Mouse (Mus musculus): Measurements from ENCODE around the gene Gm20517. TPM values are rescaled to one million over a fixed set of nuclear protein-coding genes. Genes with fewer than 3 reads are reported as not detected.
"Not testable (repeated sequence)": the region's sequence is repeated elsewhere in the genome, so short reads cannot be mapped to it uniquely, and the experiment has no call there.

Gm20517 gene
- polyA plus RNA-seq, 2 experiments = 0.86 TPM

GRCm38 (mm10) chr17:47622912-47623554 lies 11.6 kb downstream of the Gm20517 start:
- 92% methylated on average over 14 of the region's 14 CpGs for WGBS (ENCODE audit: insufficient replicate concordance)
- TF ChIP-seq EP300 (IDR thresholded peaks at IDR 0.05; ENCODE audit: low read depth) (no peak), CTCF (IDR thresholded peaks at IDR 0.05; ENCODE audit: low read depth) (no peak)
- no peaks in the 10 kb centered on the region for H3K9me3 ChIP-seq (ENCODE audit: control insufficient read depth, low read length)
- no peaks in the 10 kb centered on the region for H3K27me3 ChIP-seq (ENCODE audit: control insufficient read depth, insufficient read depth, low read length)
- peaks cover 59% of the 10 kb centered on the region for H3K36me3 ChIP-seq (replicated peaks; ENCODE audit: control insufficient read depth, insufficient read depth, low read depth)
- no peak overlapping the region for H3K4me3 ChIP-seq (ENCODE audit: insufficient read depth in 1 of 2, low read depth in 2 of 2, low read length in 2 of 2)
- DNase-seq (ENCODE audit: low read depth in 3 of 3, low spot score in 3 of 3) (no peak), ATAC-seq (ENCODE audit: insufficient read depth) (no peak)
- H3K4me1 ChIP-seq (replicated peaks; ENCODE audit: control insufficient read depth in 2 of 2, insufficient read depth in 2 of 2, low read length in 1 of 2) = peaks cover 7 to 15% of the 10 kb centered on the region in 2 experiments
- H3K9ac ChIP-seq (replicated peaks) = no peak overlapping the region
- H3K4me2 ChIP-seq (ENCODE audit: low read depth) = no peak overlapping the region
- no peak overlapping the region for H3K27ac ChIP-seq

- WGBS (ENCODE audit: insufficient replicate concordance) = 92% methylated on average over 5 of the region's 5 CpGs
- H3K27ac ChIP-seq; H3K4me3 ChIP-seq (ENCODE audit: insufficient read depth in 1 of 2, low read depth in 2 of 2, low read length in 2 of 2); H3K4me1 ChIP-seq (replicated peaks; ENCODE audit: control insufficient read depth in 2 of 2, insufficient read depth in 2 of 2, low read length in 1 of 2); H3K9me3 ChIP-seq (ENCODE audit: control insufficient read depth, low read length); H3K4me2 ChIP-seq (ENCODE audit: low read depth); H3K9ac ChIP-seq (replicated peaks); ATAC-seq (ENCODE audit: insufficient read depth); DNase-seq (ENCODE audit: low read depth in 3 of 3, low spot score in 3 of 3); H3K27me3 ChIP-seq (ENCODE audit: control insufficient read depth, insufficient read depth, low read length): not testable (repeated sequence)
- peaks cover 59% of the 10 kb centered on the region for H3K36me3 ChIP-seq (replicated peaks; ENCODE audit: control insufficient read depth, insufficient read depth, low read depth)
- TF ChIP-seq CTCF (IDR thresholded peaks at IDR 0.05; ENCODE audit: low read depth) = 0 out of 2 replicates have a peak, but pooled peaks have one; percentile 18
Observed at GRCm38 (mm10) chr17:47624572-47624971, 13.2 kb downstream of the Gm20517 start.

- Histone ChIP-seq H3K9ac (replicated peaks) (no peak overlapping the region; the same call in 1 of the 2 replicates), H3K4me3 (ENCODE audit: insufficient read depth in 1 of 2, low read depth in 2 of 2, low read length in 2 of 2) (no peak overlapping the region), H3K9me3 (ENCODE audit: control insufficient read depth, low read length) (no peaks in the 10 kb centered on the region), H3K27ac (no peak overlapping the region), H3K4me2 (ENCODE audit: low read depth) (no peak overlapping the region), H3K27me3 (ENCODE audit: control insufficient read depth, insufficient read depth, low read length) (no peaks in the 10 kb centered on the region), H3K4me1 (replicated peaks; ENCODE audit: control insufficient read depth in 2 of 2, insufficient read depth in 2 of 2, low read length in 1 of 2) (peaks cover 3 to 7% of the 10 kb centered on the region in 2 experiments; a peak in 2 of 4 replicates), H3K36me3 (replicated peaks; ENCODE audit: control insufficient read depth, insufficient read depth, low read depth) (peaks cover 54% of the 10 kb centered on the region)
- TF ChIP-seq EP300 (IDR thresholded peaks at IDR 0.05; ENCODE audit: low read depth) (no peak), CTCF (IDR thresholded peaks at IDR 0.05; ENCODE audit: low read depth) (no peak)
- ATAC-seq (ENCODE audit: insufficient read depth) (no peak), DNase-seq (ENCODE audit: low read depth in 3 of 3, low spot score in 3 of 3) (no peak)
- 97% methylated on average over 2 of the region's 2 CpGs for WGBS (ENCODE audit: insufficient replicate concordance)
Observed at GRCm38 (mm10) chr17:47625088-47625487, 13.7 kb downstream of the Gm20517 start.

- H3K4me1 ChIP-seq (replicated peaks; ENCODE audit: control insufficient read depth in 2 of 2, insufficient read depth in 2 of 2, low read length in 1 of 2) = peaks cover 5 to 15% of the 10 kb centered on the region in 2 experiments
- H3K4me2 ChIP-seq (ENCODE audit: low read depth) = no peak overlapping the region
- H3K36me3 ChIP-seq (replicated peaks; ENCODE audit: control insufficient read depth, insufficient read depth, low read depth) = peaks cover 48% of the 10 kb centered on the region
- ATAC-seq (ENCODE audit: insufficient read depth) (no peak), DNase-seq (ENCODE audit: low read depth in 3 of 3, low spot score in 3 of 3) (no peak)
- WGBS (ENCODE audit: insufficient replicate concordance) = 90% methylated on average over 5 of the region's 5 CpGs
- no peaks in the 10 kb centered on the region for H3K27me3 ChIP-seq (ENCODE audit: control insufficient read depth, insufficient read depth, low read length)
- no peak for TF ChIP-seq CTCF (IDR thresholded peaks at IDR 0.05; ENCODE audit: low read depth)
- no peak for TF ChIP-seq EP300 (IDR thresholded peaks at IDR 0.05; ENCODE audit: low read depth)
- no peak overlapping the region for H3K9ac ChIP-seq (replicated peaks)
- H3K27ac ChIP-seq = no peak overlapping the region; the same call in 1 of the 2 replicates
- no peaks in the 10 kb centered on the region for H3K9me3 ChIP-seq (ENCODE audit: control insufficient read depth, low read length)
- H3K4me3 ChIP-seq (ENCODE audit: insufficient read depth in 1 of 2, low read depth in 2 of 2, low read length in 2 of 2) = no peak overlapping the region
Observed at GRCm38 (mm10) chr17:47626031-47626430, 14.6 kb downstream of the Gm20517 start.

GRCm38 (mm10) chr17:47627791-47628190 lies 16.4 kb downstream of the Gm20517 start:
- DNase-seq (ENCODE audit: low read depth in 3 of 3, low spot score in 3 of 3) = no peak
- no peak for TF ChIP-seq EP300 (IDR thresholded peaks at IDR 0.05; ENCODE audit: low read depth)
- peak; percentile 74 for TF ChIP-seq CTCF (IDR thresholded peaks at IDR 0.05; ENCODE audit: low read depth)
- peak overlapping the region; percentile 92 for H3K9ac ChIP-seq (replicated peaks)
- H3K27ac ChIP-seq = peak overlapping the region; percentile 91
- WGBS (ENCODE audit: insufficient replicate concordance) = 84% methylated on average over 2 of the region's 2 CpGs
- H3K36me3 ChIP-seq (replicated peaks; ENCODE audit: control insufficient read depth, insufficient read depth, low read depth) = peaks cover 32% of the 10 kb centered on the region
- no peaks in the 10 kb centered on the region for H3K27me3 ChIP-seq (ENCODE audit: control insufficient read depth, insufficient read depth, low read length)
- H3K4me2 ChIP-seq (ENCODE audit: low read depth) = peak overlapping the region; percentile 100
- H3K4me1 ChIP-seq (replicated peaks; ENCODE audit: control insufficient read depth in 2 of 2, insufficient read depth in 2 of 2, low read length in 1 of 2) = peaks cover 11 to 26% of the 10 kb centered on the region in 2 experiments
- H3K4me3 ChIP-seq (ENCODE audit: insufficient read depth in 1 of 2, low read depth in 2 of 2, low read length in 2 of 2) = peak overlapping the region; percentile 64 to 97; a peak in 3 of 4 replicates
- no peak for ATAC-seq (ENCODE audit: insufficient read depth)
- no peaks in the 10 kb centered on the region for H3K9me3 ChIP-seq (ENCODE audit: control insufficient read depth, low read length)

Data from liver, embryonic 14.5 days (tissue).